Mouse (Mus musculus) adrenal gland, adult 10 weeks (tissue): ENCODE measurements around the gene Ctss. TPM values are rescaled to one million over a fixed set of nuclear protein-coding genes. Genes with fewer than 3 reads are reported as not detected.

Experiments used
- polyA plus RNA-seq: library from polyadenylated mRNA; stranded (reverse); fragments of 350-450 nt; fragmentation: Illumina TruSeq; extraction: RNeasy Lipid Tissue Mini Kit (QIAGEN cat#74804); gene quantifications from one replicate; pipeline ENCODE4 v1.2.3, GENCODE M21; 2014; ENCODE audit warnings: low read depth, low replicate concordance

The Ctss gene
- 147 TPM for polyA plus RNA-seq

DNA sequence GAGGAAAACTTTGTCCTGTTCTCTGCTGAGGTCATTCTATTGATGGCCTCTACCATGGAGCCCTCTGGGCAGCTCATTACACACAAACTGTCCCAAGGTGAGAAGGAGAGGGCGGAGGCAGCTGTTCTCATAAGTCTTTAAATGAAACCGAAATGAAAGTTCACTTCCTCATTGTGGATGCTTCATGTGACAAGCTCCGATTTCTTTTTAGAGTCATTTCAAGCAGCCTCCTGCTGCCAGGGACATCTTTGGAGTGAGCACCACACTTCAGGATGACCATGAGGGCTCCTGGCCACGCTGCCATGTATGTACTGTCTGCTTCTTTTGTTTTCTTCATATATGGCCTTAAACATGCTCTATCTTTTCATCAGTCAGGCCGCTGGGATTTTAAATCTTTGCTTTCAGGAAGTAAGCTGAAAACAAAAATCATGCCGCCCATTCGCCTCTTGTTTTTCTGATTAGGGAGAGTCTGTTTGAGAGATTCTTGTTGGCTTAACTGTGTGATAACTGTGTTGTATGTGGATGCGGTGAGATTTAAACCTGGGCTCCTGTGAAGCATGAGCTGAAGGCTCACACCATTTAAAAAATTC is at the start of gene Ctss:
TSS of gene Ctss (plus strand) at position 165 of the 590 bp plus-strand sequence.

GRCm38 (mm10) chr3:95499024-95499423 is 27.6 kb upstream of the Ctss start, which contains the start of gene Ctsk:
Gene Ctsk, plus strand, starts transcription at chr3:95499256.

GRCm38 (mm10) chr3:95559437-95559836 is 32.9 kb downstream of the Ctss start, which contains the start of gene Hormad1:
Gene Hormad1, plus strand, starts transcription at chr3:95559677.

GRCm38 (mm10) chr3:95588604-95589086 is 62.1 kb downstream of the Ctss start, which contains the start of gene Golph3l:
Gene Golph3l, plus strand, starts transcription at chr3:95588934.

Other genes with a start within 250 kb of the Ctss start
- 221 TPM for gene Mindy1, start 245.4 kb upstream of the Ctss start, polyA plus RNA-seq
- gene Prune1, start 244.7 kb upstream of the Ctss start, polyA plus RNA-seq: 13.7 TPM
- gene Anxa9, start 219.6 kb upstream of the Ctss start, polyA plus RNA-seq: 1.2 TPM
- gene Cers2, start 212.0 kb upstream of the Ctss start, polyA plus RNA-seq: 221 TPM
- 15.8 TPM for gene Setdb1, start 169.6 kb upstream of the Ctss start, polyA plus RNA-seq
- not detected for gene 4930558C23Rik, start 123.9 kb upstream of the Ctss start, polyA plus RNA-seq
- 62.5 TPM for gene Arnt, start 92.4 kb upstream of the Ctss start, polyA plus RNA-seq
- gene Ctsk, start 27.5 kb upstream of the Ctss start, polyA plus RNA-seq: 2.9 TPM
- not detected for gene Hormad1, start 32.9 kb downstream of the Ctss start, polyA plus RNA-seq
- gene Golph3l, start 62.1 kb downstream of the Ctss start, polyA plus RNA-seq: 126 TPM
- 70.2 TPM for gene Ensa, start 98.2 kb downstream of the Ctss start, polyA plus RNA-seq
- gene Mcl1, start 132.0 kb downstream of the Ctss start, polyA plus RNA-seq: 456 TPM
- 0.47 TPM for gene Adamtsl4, start 161.1 kb downstream of the Ctss start, polyA plus RNA-seq
- 34.2 TPM for gene Ecm1, start 212.8 kb downstream of the Ctss start, polyA plus RNA-seq
- gene Tars2, start 233.4 kb downstream of the Ctss start, polyA plus RNA-seq: 17.7 TPM